Comparison of ENCODE assay signal across 17 mouse cellular contexts in the genomic region with DNA sequence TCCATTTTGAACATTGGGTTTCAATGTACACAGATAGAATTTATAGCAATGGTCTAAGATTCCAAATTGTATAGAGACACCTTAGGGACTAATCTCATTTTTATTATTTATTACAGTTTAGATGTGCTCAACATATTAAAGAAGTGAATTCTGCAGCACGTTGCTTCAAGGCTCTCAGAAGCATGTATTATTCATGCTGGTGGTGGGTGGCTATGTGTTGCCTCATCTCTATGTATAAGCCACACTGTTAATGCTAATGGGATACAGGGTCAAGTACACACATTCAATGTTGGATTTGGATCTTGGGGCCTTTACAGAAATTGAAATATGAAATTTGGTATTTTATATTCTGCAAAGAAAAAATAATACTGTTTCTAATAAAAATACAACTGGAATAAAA.
"Had no signal": no experiment of that assay in that cellular context is flagged by ENCODE, and none has a peak within 500 bp of the region (broad histone marks: within the 10 kb centered on the region; RNA-seq: fewer than 3 reads in every experiment).

No protein-coding gene starts in this region.

- ATAC-seq: liver, embryonic 12.5 days had no signal

- H3K36me3 ChIP-seq: limb, embryonic 15.5 days; liver, embryonic 12.5 days; neural tube, embryonic 12.5 days had no signal

- H3K4me2 ChIP-seq: limb, embryonic 15.5 days; liver, embryonic 12.5 days; lung, embryonic 14.5 days; neural tube, embryonic 12.5 days had no signal

- H3K27ac ChIP-seq: limb, embryonic 15.5 days; liver, embryonic 12.5 days; liver, embryonic 14.5 days; neural tube, embryonic 12.5 days had no signal

- H3K4me3 ChIP-seq: limb, embryonic 15.5 days; liver, embryonic 12.5 days; myocyte; neural tube, embryonic 12.5 days had no signal

- H3K27me3 ChIP-seq: limb, embryonic 15.5 days; liver, embryonic 12.5 days; neural tube, embryonic 12.5 days had no signal

- H3K9me3 ChIP-seq: limb, embryonic 15.5 days; liver, embryonic 12.5 days; neural tube, embryonic 12.5 days had no signal

- DNase-seq: lung, adult 18-20 months; lung, embryonic 14.5 days; lung, postnatal 10 days; lung, postnatal 4 days; retina, postnatal 1 day; right cerebral cortex, adult 18-20 months; right cerebral cortex, postnatal 25 days; right cerebral cortex, postnatal 4 days; spleen, adult 18-20 months; thymus, adult 18-20 months; thymus, postnatal 14 days; thymus, postnatal 36 days had no signal

- H3K4me1 ChIP-seq: limb, embryonic 15.5 days; liver, embryonic 12.5 days; neural tube, embryonic 12.5 days had no signal

- H3K9ac ChIP-seq: limb, embryonic 15.5 days; liver, embryonic 12.5 days; liver, embryonic 14.5 days; lung, embryonic 14.5 days; neural tube, embryonic 12.5 days had no signal
